Mouse (Mus musculus): Measurements from ENCODE around the gene Trim29.

- TF ChIP-seq POLR2A (IDR thresholded peaks at IDR 0.05; ENCODE audit: insufficient read depth, low read depth, low read length) (no peak), CTCF (IDR thresholded peaks at IDR 0.05; ENCODE audit: insufficient read depth, low read depth, low read length) (no peak)
These were observed 4.8 kb upstream of the Trim29 start for GRCm38 (mm10) chr9:43305882-43306281.

All from olfactory bulb, adult 2 months (tissue).